Mouse (Mus musculus): ENCODE measurements around the gene Ugt1a2.

DNA sequence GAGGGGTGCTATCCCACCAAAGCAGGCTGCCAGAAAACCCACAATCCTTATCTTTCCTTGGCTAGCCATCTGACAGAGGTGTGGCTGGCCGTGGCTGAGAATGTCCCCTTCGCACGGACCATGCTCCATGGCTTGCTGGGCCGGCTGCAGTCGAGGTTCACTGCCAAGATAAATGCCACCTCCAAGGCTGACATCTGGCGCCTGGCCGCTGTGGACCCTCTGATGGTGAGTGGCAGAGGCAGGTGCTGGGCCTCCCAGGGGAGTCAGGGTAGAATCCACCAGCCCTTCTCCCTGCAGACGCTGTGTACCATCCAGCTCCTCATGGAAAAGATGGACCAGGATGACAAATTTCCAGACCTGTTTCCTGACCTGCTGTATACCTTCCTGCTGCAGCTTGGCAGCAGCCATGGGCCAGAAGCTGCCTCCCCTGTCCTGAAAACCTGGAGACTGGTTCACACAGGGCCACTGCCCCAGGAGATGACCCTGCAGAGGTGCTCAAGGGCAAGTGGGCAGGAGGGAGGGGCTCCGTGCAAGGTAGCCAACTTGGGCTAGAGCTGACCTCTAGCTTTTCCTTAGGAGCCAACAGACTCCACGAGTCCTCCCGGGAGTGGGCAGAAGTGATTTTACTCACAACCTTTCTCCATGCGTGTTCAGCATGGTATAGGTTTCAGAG, 54.5 kb downstream of the Ugt1a2 start:
- TF ChIP-seq TAL1 (IDR thresholded peaks at IDR 0.05; ENCODE audit: low read length) (no peak), GATA1 (IDR thresholded peaks at IDR 0.05; ENCODE audit: low read length) (no peak)
